Mouse (Mus musculus): ENCODE measurements at regions not wholly inside any gene's neighbourhood (a gene's known extent, or its start where the extent isn't known, plus 50 kb on each side); places are given as distances from the start of the nearest gene placed in this dataset.
"Not testable (repeated sequence)": the region's sequence is repeated elsewhere in the genome, so short reads cannot be mapped to it uniquely, and the experiment has no call there.

- DNase-seq (ENCODE audit: low read depth), result no peak
Observed at GRCm38 (mm10) chr14:76964046-76964445, 72.5 kb upstream of the Ccdc122 start.

GRCm38 (mm10) chr14:76958875-76959274 lies 77.7 kb upstream of the Ccdc122 start:
- no peak for DNase-seq (ENCODE audit: low read depth)

- no peak for DNase-seq (ENCODE audit: low read depth)
Observed at GRCm38 (mm10) chr14:76957136-76957535, 79.4 kb upstream of the Ccdc122 start.

GRCm38 (mm10) chr14:76953171-76953570 lies 83.4 kb upstream of the Ccdc122 start:
- DNase-seq (ENCODE audit: low read depth), result no peak

- no peak for DNase-seq (ENCODE audit: low read depth)
Observed at GRCm38 (mm10) chr14:76951450-76951849, 85.1 kb upstream of the Ccdc122 start.

GRCm38 (mm10) chr14:76949388-76949787 lies 87.2 kb upstream of the Ccdc122 start:
- DNase-seq (ENCODE audit: low read depth), result no peak

GRCm38 (mm10) chr14:76948948-76949347 lies 87.6 kb upstream of the Ccdc122 start:
- DNase-seq (ENCODE audit: low read depth), result no peak

GRCm38 (mm10) chr14:76948481-76948880 lies 88.1 kb upstream of the Ccdc122 start:
- DNase-seq (ENCODE audit: low read depth), result no peak

- DNase-seq (ENCODE audit: low read depth), result no peak
Observed at GRCm38 (mm10) chr14:76947148-76947547, 89.4 kb upstream of the Ccdc122 start.

GRCm38 (mm10) chr14:76945626-76946025 lies 90.9 kb upstream of the Ccdc122 start:
- DNase-seq (ENCODE audit: low read depth), result no peak

- no peak for DNase-seq (ENCODE audit: low read depth)
Observed at GRCm38 (mm10) chr14:76941474-76942212, 94.9 kb upstream of the Ccdc122 start.

GRCm38 (mm10) chr14:76940507-76940906 lies 96.1 kb upstream of the Ccdc122 start:
- DNase-seq (ENCODE audit: low read depth), result no peak

GRCm38 (mm10) chr14:76936671-76937070 lies 99.9 kb upstream of the Ccdc122 start:
- no peak for DNase-seq (ENCODE audit: low read depth)

GRCm38 (mm10) chr14:76936051-76936450 lies 100.5 kb upstream of the Ccdc122 start:
- not testable (repeated sequence) for DNase-seq (ENCODE audit: low read depth)

- no peak for DNase-seq (ENCODE audit: low read depth)
Observed at GRCm38 (mm10) chr14:76935453-76935852, 101.1 kb upstream of the Ccdc122 start.

- no peak for DNase-seq (ENCODE audit: low read depth)
Observed at GRCm38 (mm10) chr14:76932890-76933289, 103.7 kb upstream of the Ccdc122 start.

GRCm38 (mm10) chr14:76931398-76931797 lies 105.2 kb upstream of the Ccdc122 start:
- no peak for DNase-seq (ENCODE audit: low read depth)

GRCm38 (mm10) chr14:76929562-76929961 lies 107.0 kb upstream of the Ccdc122 start:
- no peak for DNase-seq (ENCODE audit: low read depth)

- no peak for DNase-seq (ENCODE audit: low read depth)
Observed at GRCm38 (mm10) chr14:76928706-76929105, 107.9 kb upstream of the Ccdc122 start.

- DNase-seq (ENCODE audit: low read depth), result no peak
Observed at GRCm38 (mm10) chr14:76927245-76927806, 109.2 kb upstream of the Ccdc122 start.

- no peak for DNase-seq (ENCODE audit: low read depth)
Observed at GRCm38 (mm10) chr14:76926416-76926815, 110.2 kb upstream of the Ccdc122 start.

- DNase-seq (ENCODE audit: low read depth), result no peak
Observed at GRCm38 (mm10) chr14:76922399-76922939, 114.1 kb upstream of the Ccdc122 start.

- no peak for DNase-seq (ENCODE audit: low read depth)
Observed at GRCm38 (mm10) chr14:76918091-76918490, 118.5 kb upstream of the Ccdc122 start.

Measured in c-Kit-positive CD71-positive TER-119-negative erythroid progenitor cells, embryonic 14.5 days (primary cell).